Mouse (Mus musculus) testis, adult 2 months (tissue): ENCODE measurements around the gene Itpk1.

Experiments used
- CTCF ChIP-seq: fragments of 200-500 bp; IDR thresholded peaks from 2 replicates; pipeline ENCODE4 v1.5.1; 2012; ENCODE audit warnings: low read depth, mild to moderate bottlenecking, inconsistent platforms, low read length, moderate library complexity; ENCODE audit not compliant: control insufficient read depth, insufficient read depth, insufficient replicate concordance
- POLR2A ChIP-seq: fragments of 200-500 bp; IDR thresholded peaks from 2 replicates; pipeline ENCODE4 v1.6.1; 2012; ENCODE audit warnings: low read depth, mild to moderate bottlenecking, inconsistent platforms, low read length, moderate library complexity; ENCODE audit not compliant: control insufficient read depth

- TF ChIP-seq CTCF: no peak
- no peak for TF ChIP-seq POLR2A
These were observed 8.6 kb upstream of the Itpk1 start for GRCm38 (mm10) chr12:102713153-102713865.
